Mouse (Mus musculus) megakaryocyte-erythroid progenitor cell, adult 5-6 weeks (primary cell): ENCODE measurements around the gene Gss. TPM values are rescaled to one million over a fixed set of nuclear protein-coding genes. Genes with fewer than 3 reads are reported as not detected.

Experiments
- ATAC-seq: replicated peaks from 2 replicates; pipeline ENCODE4 v1.8.0; 2016; ENCODE audit warnings: mild to moderate bottlenecking, inconsistent platforms; ENCODE audit not compliant: severe bottlenecking, poor library complexity, low FRiP score, low TSS enrichment
- total RNA-seq, 2 experiments: library from RNA; stranded (forward) in 1 of 2; stranded (reverse) in 1 of 2; fragments of 200-1000, 215-1000 nt in 1 of 2; fragments of >200 nt in 1 of 2; fragmentation: Nextera tagmentation in 1 of 2; gene quantifications; 2 replicates each; pipeline ENCODE4 v1.2.3; 2014 to 2017

Gene Gss
- total RNA-seq, 2 experiments from 2014 or later: 18.9 to 20.2 TPM

DNA sequence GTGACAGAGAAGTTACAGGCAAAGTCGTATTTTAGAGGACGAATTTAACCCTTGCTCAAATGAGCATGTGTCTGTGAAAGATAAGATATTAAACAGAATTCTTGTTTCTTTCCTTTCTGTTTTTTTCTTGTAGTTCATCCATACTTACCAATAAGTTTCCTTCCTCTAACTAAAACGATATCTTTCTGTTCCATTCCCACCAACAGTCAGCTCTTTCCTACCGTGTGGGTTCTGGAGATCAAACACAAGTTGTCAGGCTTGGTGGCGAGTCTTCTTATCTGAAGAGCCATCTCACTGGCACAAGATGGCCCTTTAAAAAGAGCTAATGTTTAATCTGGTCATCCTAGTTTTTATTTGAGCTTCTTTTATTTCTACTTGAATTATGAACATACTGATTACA lies 65.2 kb downstream of the Gss start:
- peak; percentile 61 for ATAC-seq

DNA sequence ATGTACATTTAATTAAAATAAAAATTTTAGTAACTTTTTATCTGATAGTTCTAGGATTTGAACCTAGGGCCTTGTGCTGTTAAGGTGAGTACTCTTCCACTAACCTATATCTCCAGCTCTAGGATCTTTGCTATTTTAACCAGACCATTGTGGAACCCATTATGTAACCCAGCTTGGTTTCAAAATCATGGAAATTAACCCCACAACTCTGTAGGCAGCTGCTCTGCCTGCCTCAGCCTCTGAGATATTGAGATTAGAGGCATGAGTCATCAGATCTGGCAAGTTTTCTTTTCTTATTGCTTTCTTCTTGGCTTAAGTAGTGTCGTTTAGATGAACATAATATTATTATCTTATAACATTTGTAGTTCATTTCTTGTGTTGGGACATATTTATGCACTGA lies 68.2 kb downstream of the Gss start:
- ATAC-seq: peak; percentile 25; the same call in 1 of the 2 replicates

DNA sequence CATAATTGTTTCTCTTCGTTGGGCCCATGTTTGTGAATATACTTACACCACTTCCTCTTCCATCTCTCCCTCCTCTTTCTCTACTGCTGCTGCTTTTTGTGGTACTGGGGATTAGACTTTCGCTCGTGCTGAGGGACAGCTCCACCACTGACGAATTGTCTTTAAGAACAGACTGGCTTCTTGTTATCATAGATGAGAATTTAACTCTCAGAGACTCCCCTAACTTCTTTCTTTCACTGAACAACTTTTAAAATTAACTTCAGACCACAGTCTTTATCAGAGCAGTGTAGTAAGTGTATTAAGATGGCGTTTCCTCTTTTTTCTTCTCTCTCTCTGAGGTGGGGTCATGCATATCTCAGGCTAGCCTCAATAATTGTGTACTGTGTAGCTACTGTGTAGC lies 68.9 kb downstream of the Gss start:
- no peak for ATAC-seq

DNA sequence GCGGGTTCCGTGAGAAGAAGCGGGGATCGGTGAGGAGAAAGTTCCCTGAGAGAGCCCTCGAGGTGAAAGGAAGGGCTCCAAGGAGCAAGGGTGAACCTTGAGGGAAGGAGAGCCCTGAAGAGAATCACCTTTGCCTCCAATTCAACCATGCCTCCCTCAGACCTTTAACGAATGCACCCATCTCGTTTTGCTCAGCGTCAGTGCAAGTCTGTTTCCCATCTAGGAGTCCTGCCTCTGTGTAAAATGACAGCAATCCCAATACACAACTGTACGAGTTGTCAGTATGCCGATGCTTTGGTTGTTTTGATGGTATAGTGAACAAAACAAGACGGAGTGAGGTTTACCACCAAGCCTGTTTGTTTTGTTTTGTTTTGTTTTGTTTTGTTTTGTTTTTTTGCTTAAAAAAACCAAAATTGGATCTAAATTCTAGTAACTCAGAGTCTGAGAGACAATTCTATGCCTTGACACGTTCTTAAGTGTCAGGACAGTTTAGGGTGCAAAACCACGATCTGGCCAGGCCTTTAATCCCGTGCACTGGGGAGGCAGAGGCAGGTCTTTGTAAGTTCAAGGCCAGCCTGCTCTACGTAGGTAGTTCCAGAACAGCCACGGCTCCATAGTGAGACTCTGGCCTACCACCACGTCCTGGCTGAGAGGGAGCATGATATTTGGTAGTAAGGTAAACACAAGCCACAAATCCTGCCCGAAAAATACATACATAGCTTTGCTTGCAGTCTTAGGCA lies 73.9 kb downstream of the Gss start:
- no peak for ATAC-seq

DNA sequence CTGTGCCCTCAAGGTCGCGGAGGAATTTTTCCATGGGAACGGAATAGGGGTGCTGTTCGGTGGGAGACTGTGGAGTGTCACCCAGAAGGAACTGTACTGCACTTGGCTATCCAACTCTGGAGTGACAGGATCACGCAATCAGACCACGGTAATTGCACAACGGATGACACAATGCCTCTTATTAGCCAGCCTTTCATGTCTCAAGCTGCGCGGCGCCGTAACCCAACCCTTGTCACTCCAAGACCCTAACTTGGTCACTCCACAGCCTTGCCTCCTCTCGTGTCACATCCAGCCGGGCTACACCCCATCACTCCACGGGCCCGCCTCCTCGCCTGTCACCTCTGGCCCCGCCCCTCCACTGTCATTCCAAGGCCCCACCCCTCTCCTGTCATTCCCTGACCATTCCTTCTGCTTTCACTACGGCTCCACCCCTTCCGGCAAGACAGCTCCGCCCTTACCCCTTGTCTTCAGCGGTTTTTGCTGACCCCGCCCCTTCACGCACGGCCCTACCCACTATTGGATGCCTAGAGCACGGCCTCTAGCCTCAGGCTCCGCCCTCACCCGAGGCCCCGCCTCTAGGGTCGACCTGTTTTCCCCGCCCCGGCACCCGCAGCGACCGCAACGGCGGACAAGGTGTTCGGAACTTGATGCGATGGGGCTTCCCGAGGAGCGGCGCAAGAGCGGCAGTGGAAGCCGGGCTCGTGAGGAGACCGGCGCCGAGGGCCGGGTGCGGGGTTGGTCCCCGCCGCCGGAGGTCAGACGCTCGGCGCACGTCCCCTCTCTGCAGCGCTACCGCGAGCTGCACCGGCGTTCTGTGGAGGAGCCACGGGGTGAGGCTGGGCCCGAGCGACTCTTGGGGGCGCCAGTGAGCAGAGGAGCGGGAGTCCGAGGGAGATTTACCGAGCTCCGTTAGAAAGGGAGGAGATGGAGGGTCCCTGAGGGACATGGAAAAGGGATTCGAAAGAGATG lies 74.9 kb downstream of the Gss start, which contains the start of the genes Acss2 and Ggt7:
TSS of gene Acss2 (plus strand) at position 494 of the 969 bp plus-strand sequence.
TSS of gene Ggt7 (minus strand) at position 783 of the 969 bp plus-strand sequence.
- peak; percentile 95 for ATAC-seq

DNA sequence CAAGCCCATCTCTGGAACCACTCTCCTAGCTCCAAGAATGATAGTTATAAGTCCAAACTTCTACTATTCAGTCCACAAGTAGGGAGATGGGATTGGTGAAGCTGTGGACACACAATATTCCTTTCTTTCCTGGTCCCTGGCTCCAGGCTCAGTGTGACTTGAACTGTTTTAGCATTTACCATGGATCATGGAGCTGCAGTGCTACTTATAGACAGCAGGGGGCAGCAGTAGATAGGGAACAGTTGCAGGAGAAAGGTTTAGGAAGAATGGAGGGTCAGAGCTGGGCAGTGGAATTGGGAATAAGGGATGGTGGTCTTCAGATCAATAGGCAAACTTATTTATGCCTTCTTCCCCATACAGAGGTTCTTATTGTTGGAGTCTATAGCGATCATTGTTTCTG lies 76.7 kb downstream of the Gss start:
- ATAC-seq: no peak

DNA sequence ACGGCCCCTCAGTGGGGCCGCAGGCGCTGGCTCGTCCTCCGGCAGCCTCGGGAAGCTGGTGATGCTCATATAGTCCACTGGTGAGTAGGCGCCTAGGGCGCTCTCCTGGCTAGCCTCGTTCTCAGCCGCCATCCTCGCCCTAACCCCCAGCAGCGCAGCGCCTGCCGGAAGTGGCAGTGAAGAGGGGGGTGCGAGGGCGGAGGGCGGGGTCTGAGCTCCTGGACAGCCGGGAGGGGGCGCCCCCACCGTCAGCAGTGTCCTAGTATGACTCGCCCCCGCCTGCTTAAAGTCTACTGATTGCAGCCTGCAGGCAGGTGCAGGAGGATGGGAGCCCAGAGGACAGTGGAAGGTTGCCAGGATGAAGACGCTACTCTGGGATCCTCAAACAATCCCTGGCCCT lies 77.9 kb downstream of the Gss start:
- peak; percentile 18; the same call in 1 of the 2 replicates for ATAC-seq

DNA sequence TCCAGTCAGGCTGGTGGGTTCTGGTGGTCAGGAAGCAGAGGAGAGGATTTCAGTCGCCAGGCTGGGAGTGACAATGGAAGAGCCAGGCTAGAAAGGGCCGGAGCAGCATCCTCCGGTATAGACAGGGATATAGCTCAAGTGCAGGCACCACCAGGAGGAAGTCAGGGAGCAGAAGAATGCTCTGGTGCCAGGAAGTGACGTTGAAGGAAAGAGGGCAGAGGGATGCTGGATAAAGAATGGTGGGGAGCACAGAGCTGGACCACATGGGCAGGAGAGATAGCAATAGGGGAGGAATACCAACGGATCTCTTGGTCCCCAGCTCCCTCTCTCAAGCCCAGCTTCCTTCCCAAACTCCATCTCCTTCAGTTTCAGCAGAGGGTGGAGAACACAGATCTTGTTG lies 79.1 kb downstream of the Gss start:
- no peak for ATAC-seq

Other genes starting within 250 kb of the Gss start
- 50.9 and 66.4 TPM in 2 replicates for gene Pigu, start 235.4 kb downstream of the Gss start, total RNA-seq (2014; fragmentation: Nextera tagmentation)
- 36.8 and 63.2 TPM in 2 replicates for gene Pigu, start 235.4 kb downstream of the Gss start, total RNA-seq (2017)
- gene Trp53inp2, start 211.8 kb downstream of the Gss start, total RNA-seq (2014; fragmentation: Nextera tagmentation): 1.9 and 2.8 TPM in 2 replicates
- gene Trp53inp2, start 211.8 kb downstream of the Gss start, total RNA-seq (2017): 3.7 and 4.7 TPM in 2 replicates
- gene Ncoa6, start 118.9 kb downstream of the Gss start, total RNA-seq (2014; fragmentation: Nextera tagmentation): 65.7 and 78.0 TPM in 2 replicates
- 8.4 and 17.9 TPM in 2 replicates for gene Ncoa6, start 118.9 kb downstream of the Gss start, total RNA-seq (2017)
- 33.7 and 36.7 TPM in 2 replicates for gene Acss2, start 74.9 kb downstream of the Gss start, total RNA-seq (2014; fragmentation: Nextera tagmentation)
- 27.4 and 37.7 TPM in 2 replicates for gene Acss2, start 74.9 kb downstream of the Gss start, total RNA-seq (2017)
- not detected in 2 replicates for gene Ggt7, start 74.6 kb downstream of the Gss start, total RNA-seq (2014; fragmentation: Nextera tagmentation)
- gene Ggt7, start 74.6 kb downstream of the Gss start, total RNA-seq (2017): not detected in 2 replicates
- gene Myh7b, start 18.4 kb upstream of the Gss start, total RNA-seq (2014; fragmentation: Nextera tagmentation): not detected in 2 replicates
- not detected in 2 replicates for gene Myh7b, start 18.4 kb upstream of the Gss start, total RNA-seq (2017)
- 86.6 and 122 TPM in 2 replicates for gene Trpc4ap, start 99.6 kb upstream of the Gss start, total RNA-seq (2014; fragmentation: Nextera tagmentation)
- gene Trpc4ap, start 99.6 kb upstream of the Gss start, total RNA-seq (2017): 45.2 and 61.0 TPM in 2 replicates
- gene Edem2, start 136.7 kb upstream of the Gss start, total RNA-seq (2014; fragmentation: Nextera tagmentation): 15.9 and 23.0 TPM in 2 replicates
- gene Edem2, start 136.7 kb upstream of the Gss start, total RNA-seq (2017): 10.1 and 14.7 TPM in 2 replicates
- not detected in 2 replicates for gene Gm17581, start 143.1 kb upstream of the Gss start, total RNA-seq (2014; fragmentation: Nextera tagmentation)
- not detected in 2 replicates for gene Gm17581, start 143.1 kb upstream of the Gss start, total RNA-seq (2017)
- gene Procr, start 158.3 kb upstream of the Gss start, total RNA-seq (2014; fragmentation: Nextera tagmentation): not detected in 2 replicates
- gene Procr, start 158.3 kb upstream of the Gss start, total RNA-seq (2017): 1.4 TPM in 1 of 2 replicates, not detected in the other
- gene Mmp24, start 182.5 kb upstream of the Gss start, total RNA-seq (2014; fragmentation: Nextera tagmentation): not detected in 2 replicates
- gene Mmp24, start 182.5 kb upstream of the Gss start, total RNA-seq (2017): 0.05 TPM in 1 of 2 replicates, not detected in the other
- gene BC029722, start 226.6 kb upstream of the Gss start, total RNA-seq (2014; fragmentation: Nextera tagmentation): 9.0 and 9.9 TPM in 2 replicates
- 4.4 and 10.3 TPM in 2 replicates for gene BC029722, start 226.6 kb upstream of the Gss start, total RNA-seq (2017)
- gene Eif6, start 234.1 kb upstream of the Gss start, total RNA-seq (2014; fragmentation: Nextera tagmentation): 234 and 280 TPM in 2 replicates
- gene Eif6, start 234.1 kb upstream of the Gss start, total RNA-seq (2017): 50.6 and 110 TPM in 2 replicates
- gene Fam83c, start 242.0 kb upstream of the Gss start, total RNA-seq (2014; fragmentation: Nextera tagmentation): not detected in 2 replicates
- not detected in 2 replicates for gene Fam83c, start 242.0 kb upstream of the Gss start, total RNA-seq (2017)